Mouse (Mus musculus): ENCODE results near the gene Ap1m2. TPM values are rescaled to one million over a fixed set of nuclear protein-coding genes. Genes with fewer than 3 reads are reported as not detected.
"Not testable (repeated sequence)": the region's sequence is repeated elsewhere in the genome, so short reads cannot be mapped to it uniquely, and the experiment has no call there.

Ap1m2 gene
- total and polyA plus RNA-seq, 3 experiments, result 0.73 to 1.0 TPM; not detected in 1

DNA sequence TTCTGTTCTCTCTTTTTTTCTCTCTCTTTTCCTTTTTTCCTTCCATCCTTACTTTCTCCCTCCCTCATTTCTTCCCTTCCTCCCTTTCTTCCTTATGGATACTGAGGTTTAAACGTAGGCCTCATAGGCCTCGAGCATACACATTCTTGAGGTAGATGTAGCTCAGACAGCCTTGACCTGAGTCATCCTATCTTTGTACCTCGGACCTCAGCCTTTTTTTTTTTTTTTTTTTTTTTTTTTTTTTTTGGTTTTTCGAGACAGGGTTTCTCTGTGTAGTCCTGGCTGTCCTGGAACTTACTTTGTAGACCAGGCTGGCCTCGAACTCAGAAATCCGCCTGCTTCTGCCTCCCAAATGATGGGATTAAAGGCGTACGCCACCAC, 10.8 kb upstream of the Ap1m2 start:
- DNase-seq (ENCODE audit: low read depth, low spot score); H3K27me3 ChIP-seq (ENCODE audit: control insufficient read depth in 1 of 2, insufficient read depth in 2 of 2, low read length in 2 of 2); H3K4me3 ChIP-seq (ENCODE audit: control insufficient read depth in 1 of 2, insufficient read depth in 1 of 2, low read depth in 2 of 2, low read length in 2 of 2); H3K9me3 ChIP-seq (replicated peaks; ENCODE audit: insufficient read depth, low read length); H3K27ac ChIP-seq (ENCODE audit: control insufficient read depth, low read depth, low read length); H3K9ac ChIP-seq (ENCODE audit: control insufficient read depth, low read depth, low read length, poor library complexity, severe bottlenecking): not testable (repeated sequence)
- peaks cover 0 to 23% of the 10 kb centered on the region in 2 experiments; a peak in 2 of 4 replicates for H3K36me3 ChIP-seq (ENCODE audit: control insufficient read depth in 1 of 2, insufficient read depth in 2 of 2, low read length in 2 of 2)
- peaks cover 24% of the 10 kb centered on the region for H3K79me2 ChIP-seq (ENCODE audit: control insufficient read depth, insufficient read depth, low read length, poor library complexity)
- peaks cover 22 to 28% of the 10 kb centered on the region in 2 experiments for H3K4me1 ChIP-seq (ENCODE audit: control insufficient read depth in 1 of 2, insufficient read depth in 2 of 2, low read length in 2 of 2)
- TF ChIP-seq ZNF384 (IDR thresholded peaks at IDR 0.05; ENCODE audit: low read depth, low read length), result peak; percentile 82

DNA sequence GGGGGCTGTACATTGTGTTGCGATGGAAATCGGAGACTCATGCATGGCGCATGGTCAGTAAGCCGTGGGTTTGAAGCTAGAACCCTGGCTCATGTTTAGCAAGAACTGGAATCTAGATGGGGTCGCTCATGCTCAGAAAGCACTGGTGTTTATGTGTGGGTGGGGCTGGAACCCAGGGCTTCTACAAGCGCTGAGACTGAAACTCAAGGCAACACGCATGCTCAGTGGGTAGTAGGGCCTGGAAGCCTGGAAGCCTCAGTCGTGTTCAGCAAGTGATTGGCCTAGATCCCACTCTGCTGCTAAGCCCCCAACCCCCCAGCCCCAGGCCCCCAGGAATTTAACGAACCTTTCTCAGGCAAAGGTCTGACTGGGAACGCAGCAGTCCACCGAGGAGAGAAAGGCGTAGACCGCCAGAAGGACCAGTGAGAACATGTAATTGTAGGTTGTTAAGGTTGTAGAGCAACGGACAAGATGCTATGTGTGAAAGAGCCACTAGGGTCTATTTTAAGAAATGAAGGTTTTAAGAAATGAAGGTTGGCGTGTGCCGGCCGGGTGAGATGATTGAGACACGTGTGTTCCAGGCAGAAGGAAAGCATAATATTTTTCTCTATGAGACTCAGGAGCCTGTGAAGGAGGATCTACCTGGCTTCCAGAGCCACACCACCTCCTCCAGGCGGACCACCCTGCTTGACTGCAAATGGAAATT, 10.2 kb upstream of the Ap1m2 start:
- H3K36me3 ChIP-seq (ENCODE audit: control insufficient read depth in 1 of 2, insufficient read depth in 2 of 2, low read length in 2 of 2), result peaks cover 0 to 20% of the 10 kb centered on the region in 2 experiments; a peak in 2 of 4 replicates
- peaks cover 16 to 22% of the 10 kb centered on the region in 2 experiments for H3K4me1 ChIP-seq (ENCODE audit: control insufficient read depth in 1 of 2, insufficient read depth in 2 of 2, low read length in 2 of 2)
- H3K27me3 ChIP-seq (ENCODE audit: control insufficient read depth in 1 of 2, insufficient read depth in 2 of 2, low read length in 2 of 2), result no peaks in the 10 kb centered on the region
- peak; percentile 60 for DNase-seq (ENCODE audit: low read depth, low spot score)
- TF ChIP-seq TBP (IDR thresholded peaks at IDR 0.05; ENCODE audit: low read depth, low read length), result no peak
- TF ChIP-seq EP300 (IDR thresholded peaks at IDR 0.05; ENCODE audit: low read depth in 1 of 2, low read length in 2 of 2), result no peak
- 0 out of 4 replicates have a peak, but pooled peaks of 1 of the 2 experiments have one; percentile 8 for TF ChIP-seq POLR2A (IDR thresholded peaks at IDR 0.05; ENCODE audit: control insufficient read depth in 1 of 2, insufficient read depth in 1 of 2, low read depth in 1 of 2, low read length in 2 of 2, poor library complexity in 1 of 2)
- TF ChIP-seq BHLHE40 (IDR thresholded peaks at IDR 0.05; ENCODE audit: borderline replicate concordance, low read depth, low read length), result no peak
- no peaks in the 10 kb centered on the region for H3K9me3 ChIP-seq (replicated peaks; ENCODE audit: insufficient read depth, low read length)
- H3K9ac ChIP-seq (ENCODE audit: control insufficient read depth, low read depth, low read length, poor library complexity, severe bottlenecking), result peak overlapping the region; percentile 62
- H3K4me3 ChIP-seq (ENCODE audit: control insufficient read depth in 1 of 2, insufficient read depth in 1 of 2, low read depth in 2 of 2, low read length in 2 of 2), result peak overlapping the region in 1 of 2 experiments; percentile 75; a peak in 1 of 4 replicates
- H3K79me2 ChIP-seq (ENCODE audit: control insufficient read depth, insufficient read depth, low read length, poor library complexity), result peaks cover 24% of the 10 kb centered on the region
- no peak overlapping the region for H3K27ac ChIP-seq (ENCODE audit: control insufficient read depth, low read depth, low read length)

DNA sequence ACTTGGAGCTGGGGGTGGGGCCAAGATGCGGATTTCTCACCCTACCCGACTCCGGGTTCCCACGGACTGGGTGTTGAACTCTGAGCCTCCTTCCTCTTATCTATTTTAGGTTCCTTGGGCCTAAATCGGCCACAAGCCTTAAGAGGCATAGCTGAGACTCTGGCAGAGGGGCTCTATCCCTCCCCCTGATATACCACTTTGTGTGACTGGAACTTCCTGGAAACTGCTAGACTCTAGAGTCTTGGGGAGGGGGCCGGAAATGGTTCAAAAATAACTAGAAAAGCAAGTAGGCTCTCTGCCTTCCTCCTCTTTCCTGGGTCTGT, 9.3 kb upstream of the Ap1m2 start:
- Histone ChIP-seq H3K79me2 (ENCODE audit: control insufficient read depth, insufficient read depth, low read length, poor library complexity) (peaks cover 24% of the 10 kb centered on the region), H3K36me3 (ENCODE audit: control insufficient read depth in 1 of 2, insufficient read depth in 2 of 2, low read length in 2 of 2) (peaks cover 0 to 20% of the 10 kb centered on the region in 2 experiments; a peak in 2 of 4 replicates), H3K27ac (ENCODE audit: control insufficient read depth, low read depth, low read length) (peak overlapping the region; percentile 22), H3K4me1 (ENCODE audit: control insufficient read depth in 1 of 2, insufficient read depth in 2 of 2, low read length in 2 of 2) (peaks cover 16 to 22% of the 10 kb centered on the region in 2 experiments), H3K4me3 (ENCODE audit: control insufficient read depth in 1 of 2, insufficient read depth in 1 of 2, low read depth in 2 of 2, low read length in 2 of 2) (peak overlapping the region; percentile 61 to 75), H3K27me3 (ENCODE audit: control insufficient read depth in 1 of 2, insufficient read depth in 2 of 2, low read length in 2 of 2) (no peaks in the 10 kb centered on the region), H3K9me3 (replicated peaks; ENCODE audit: insufficient read depth, low read length) (no peaks in the 10 kb centered on the region), H3K9ac (ENCODE audit: control insufficient read depth, low read depth, low read length, poor library complexity, severe bottlenecking) (peak overlapping the region; percentile 62)
- peak; percentile 93 for DNase-seq (ENCODE audit: low read depth, low spot score)
- TF ChIP-seq GABPA (IDR thresholded peaks at IDR 0.05; ENCODE audit: low read depth, low read length), result no peak
- TF ChIP-seq CTCF (IDR thresholded peaks at IDR 0.05 in 2 of 3, conservative IDR thresholded peaks at IDR 0.05 in 1 of 3; ENCODE audit: control insufficient read depth in 1 of 3, insufficient read depth in 1 of 3, low read depth in 2 of 3, low read length in 3 of 3, poor library complexity in 1 of 3, severe bottlenecking in 1 of 3), result no peak
- no peak for TF ChIP-seq SMC3 (IDR thresholded peaks at IDR 0.05; ENCODE audit: low read depth, low read length)
- TF ChIP-seq TAL1 (IDR thresholded peaks at IDR 0.05; ENCODE audit: low read length), result no peak
- peak; percentile 75 for TF ChIP-seq ETS1 (IDR thresholded peaks at IDR 0.05; ENCODE audit: low read depth, low read length)
- no peak for TF ChIP-seq MAX (IDR thresholded peaks at IDR 0.05; ENCODE audit: low read length)
- peak; percentile 71; the same call in 1 of the 2 replicates for TF ChIP-seq MAZ (IDR thresholded peaks at IDR 0.05; ENCODE audit: low read depth, low read length)
- TF ChIP-seq CHD1 (IDR thresholded peaks at IDR 0.05; ENCODE audit: low read depth, low read length), result peak; percentile 33; the same call in 1 of the 2 replicates
- TF ChIP-seq POLR2AphosphoS5 (IDR thresholded peaks at IDR 0.05; ENCODE audit: borderline replicate concordance, low read depth, low read length), result no peak
- 0 out of 4 replicates have a peak, but pooled peaks of 1 of the 2 experiments have one; percentile 22 for TF ChIP-seq POLR2A (IDR thresholded peaks at IDR 0.05; ENCODE audit: control insufficient read depth in 1 of 2, insufficient read depth in 1 of 2, low read depth in 1 of 2, low read length in 2 of 2, poor library complexity in 1 of 2)
- TF ChIP-seq USF2 (IDR thresholded peaks at IDR 0.05; ENCODE audit: borderline replicate concordance in 1 of 2, insufficient read depth in 1 of 2, low read depth in 1 of 2, low read length in 2 of 2), result no peak
- TF ChIP-seq SIN3A (IDR thresholded peaks at IDR 0.05; ENCODE audit: low read length), result peak; percentile 45; the same call in 1 of the 2 replicates
- TF ChIP-seq NELFE (IDR thresholded peaks at IDR 0.05; ENCODE audit: low read depth, low read length), result no peak
- no peak for TF ChIP-seq E2F4 (IDR thresholded peaks at IDR 0.05; ENCODE audit: borderline replicate concordance, low read depth, low read length)
- TF ChIP-seq JUND (IDR thresholded peaks at IDR 0.05; ENCODE audit: low read depth, low read length), result no peak
- TF ChIP-seq USF1 (IDR thresholded peaks at IDR 0.05; ENCODE audit: low read depth, low read length), result no peak
- TF ChIP-seq HCFC1 (IDR thresholded peaks at IDR 0.05; ENCODE audit: low read depth, low read length), result 0 out of 2 replicates have a peak, but pooled peaks have one; percentile 5
- TF ChIP-seq MYC (IDR thresholded peaks at IDR 0.05; ENCODE audit: low read depth, low read length), result no peak
- TF ChIP-seq GATA1 (IDR thresholded peaks at IDR 0.05; ENCODE audit: low read depth, low read length), result peak; percentile 60
- peak; percentile 64 for TF ChIP-seq ELF1 (IDR thresholded peaks at IDR 0.05; ENCODE audit: low read depth, low read length)
- peak in 1 of 2 experiments; percentile 5; a peak in 2 of 4 replicates for TF ChIP-seq EP300 (IDR thresholded peaks at IDR 0.05; ENCODE audit: low read depth in 1 of 2, low read length in 2 of 2)
